Mouse (Mus musculus) telencephalon, adult 2 months (tissue): ENCODE measurements around the gene Fbxl17.

Experiments used
- DNase-seq: peaks from one replicate; pipeline ENCODE4 v3.0.0-alpha.2; 2011; ENCODE audit warnings: low read depth, low spot score

The Fbxl17 gene

GRCm38 (mm10) chr17:63328888-63329287 lies 170.9 kb downstream of the Fbxl17 start:
- DNase-seq = no peak

GRCm38 (mm10) chr17:63326227-63326626 lies 173.6 kb downstream of the Fbxl17 start:
- peak; percentile 31 for DNase-seq

DNA sequence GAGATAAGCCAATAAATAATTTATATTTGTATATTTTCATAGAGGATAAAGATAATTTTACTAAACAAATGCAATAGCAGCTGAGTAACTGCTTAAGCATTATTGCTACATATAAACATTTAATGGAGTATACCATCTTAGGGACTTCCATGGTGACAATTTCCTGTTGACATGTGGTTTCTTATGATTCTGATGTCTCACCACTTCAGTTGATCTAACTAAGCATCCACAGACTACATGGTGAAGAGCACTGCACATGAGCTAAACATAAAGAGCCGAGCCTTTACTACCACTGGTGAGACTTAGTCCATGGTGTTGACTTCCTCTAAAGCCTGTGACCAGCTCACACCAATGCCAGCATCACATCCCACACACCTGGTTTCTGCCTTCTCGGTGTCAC lies 175.1 kb downstream of the Fbxl17 start:
- no peak for DNase-seq

- no peak for DNase-seq
Measured at GRCm38 (mm10) chr17:63324039-63324438, 175.8 kb downstream of the Fbxl17 start.

- no peak for DNase-seq
Measured at GRCm38 (mm10) chr17:63322846-63323245, 177.0 kb downstream of the Fbxl17 start.

GRCm38 (mm10) chr17:63321290-63321689 lies 178.5 kb downstream of the Fbxl17 start:
- no peak for DNase-seq

- no peak for DNase-seq
Measured at GRCm38 (mm10) chr17:63317518-63317917, 182.3 kb downstream of the Fbxl17 start.

DNA sequence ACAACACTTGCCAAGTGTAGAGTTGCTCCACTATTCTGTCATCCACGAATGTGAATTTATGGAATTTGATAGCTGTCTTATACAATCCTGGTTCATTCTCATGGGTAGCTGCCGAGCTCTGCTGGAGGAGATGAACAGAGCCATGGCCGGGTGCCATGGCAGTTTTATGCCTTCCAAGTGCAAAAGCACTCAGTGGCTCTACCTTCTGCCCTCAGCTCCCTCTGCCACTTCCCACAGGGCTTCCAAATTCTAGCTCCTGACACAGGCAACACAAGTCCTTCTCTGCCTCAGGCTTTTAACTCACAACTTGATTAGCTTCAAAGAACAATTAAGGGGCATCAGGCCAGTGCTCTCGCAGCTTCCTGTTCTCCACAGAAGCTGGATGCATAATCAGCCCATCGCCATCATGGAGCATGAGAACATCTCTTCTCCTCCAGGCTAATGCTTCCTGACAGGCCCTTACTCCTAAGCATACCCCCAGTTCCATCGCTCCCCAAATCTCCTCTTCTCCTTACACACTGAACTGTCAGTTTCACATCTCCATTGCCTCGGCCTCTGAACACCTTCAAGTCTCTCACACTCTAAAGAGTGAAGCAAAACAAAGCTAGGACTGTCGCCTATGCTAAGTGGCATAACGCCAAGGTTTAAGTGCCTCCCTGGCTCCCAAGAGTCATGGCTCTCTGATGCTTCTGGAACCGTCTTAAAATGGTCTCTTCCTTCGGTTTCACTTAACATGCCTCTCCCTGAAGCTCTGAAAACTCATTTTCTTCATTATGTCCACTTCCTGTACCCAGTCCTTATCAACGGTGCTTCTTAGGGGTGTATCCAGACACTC lies 184.0 kb downstream of the Fbxl17 start:
- no peak for DNase-seq

DNA sequence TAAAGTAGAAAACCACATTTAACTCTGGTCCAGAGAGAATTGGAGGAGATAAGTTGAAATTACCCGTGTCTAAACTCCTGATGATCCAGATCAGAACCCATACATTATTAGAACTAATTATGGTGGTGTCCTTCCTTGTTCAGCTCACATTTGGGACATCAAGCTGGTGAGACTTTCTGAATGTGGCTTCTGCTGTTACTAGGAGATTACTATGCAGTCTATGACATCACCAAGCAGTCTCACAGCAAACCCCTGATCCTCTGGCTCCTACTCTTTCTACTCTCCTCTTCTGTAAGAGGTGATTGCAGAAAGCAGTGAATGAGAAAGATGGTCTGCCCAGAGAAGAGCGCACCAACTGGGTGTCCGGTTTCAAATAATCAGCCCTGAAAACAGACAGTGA lies 187.0 kb downstream of the Fbxl17 start:
- DNase-seq = no peak

GRCm38 (mm10) chr17:63312330-63312729 lies 187.5 kb downstream of the Fbxl17 start:
- DNase-seq = no peak

DNA sequence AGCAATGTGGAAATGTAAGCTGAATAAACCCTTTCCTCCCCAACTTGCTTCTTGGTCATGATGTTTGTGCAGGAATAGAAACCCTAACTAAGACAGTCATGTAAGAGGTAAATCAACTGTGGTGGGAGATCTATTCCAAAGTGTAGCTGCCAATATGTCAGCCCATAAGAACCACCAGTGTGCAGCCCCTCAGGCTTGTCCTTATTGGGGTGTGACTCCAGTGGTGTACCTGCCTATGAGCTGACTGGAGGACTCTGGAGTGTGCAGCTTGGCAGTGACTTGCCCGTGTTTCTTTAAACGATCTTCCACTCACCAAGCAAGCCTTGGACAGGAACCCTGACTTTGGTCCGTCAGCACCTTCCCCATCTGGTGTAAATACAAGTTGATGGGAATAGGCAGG lies 188.2 kb downstream of the Fbxl17 start:
- no peak for DNase-seq

- DNase-seq = no peak
Measured at GRCm38 (mm10) chr17:63310021-63310420, 189.8 kb downstream of the Fbxl17 start.

DNA sequence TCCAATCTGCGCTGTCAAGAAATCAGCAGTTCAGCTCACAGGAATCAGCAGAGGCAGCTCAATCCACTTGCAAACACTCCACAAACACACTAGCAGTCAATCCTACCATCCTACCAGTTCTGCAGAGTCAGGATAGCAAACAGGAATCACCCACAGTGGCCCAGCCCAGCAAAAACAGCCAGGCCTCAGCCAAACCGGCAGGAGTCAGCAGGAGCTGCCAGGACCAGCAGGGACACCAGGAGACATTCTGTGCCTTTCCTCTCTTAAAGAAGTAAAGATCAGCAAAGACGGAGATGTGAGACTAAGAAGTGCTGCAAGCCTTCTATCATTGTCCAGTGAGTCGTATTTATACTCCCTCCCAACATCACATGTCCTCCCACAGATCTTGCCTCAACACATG lies 196.0 kb downstream of the Fbxl17 start:
- DNase-seq = no peak

- no peak for DNase-seq
Measured at GRCm38 (mm10) chr17:63301822-63302393, 197.9 kb downstream of the Fbxl17 start.

GRCm38 (mm10) chr17:63295471-63295870 lies 204.3 kb downstream of the Fbxl17 start:
- DNase-seq = no peak

- DNase-seq = no peak
Measured at GRCm38 (mm10) chr17:63294961-63295360, 204.9 kb downstream of the Fbxl17 start.

DNA sequence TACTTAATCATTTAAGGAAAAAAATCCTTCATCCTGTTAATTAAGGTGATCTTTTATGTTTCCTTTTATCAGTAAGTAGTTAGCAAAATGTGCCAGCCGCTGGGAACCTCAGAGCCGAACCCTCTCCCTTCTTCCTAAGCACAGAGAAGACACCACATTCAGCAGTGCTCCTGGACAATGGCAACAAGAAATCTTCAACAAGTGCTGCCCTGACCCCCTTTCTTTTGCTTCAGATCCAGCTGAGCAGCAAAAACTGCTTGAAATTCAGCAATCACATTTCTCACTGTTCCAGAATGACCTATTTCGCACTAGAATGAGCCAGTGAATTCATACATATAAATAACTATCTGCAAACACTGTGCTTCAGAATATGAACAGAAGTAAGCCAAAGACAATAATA lies 205.8 kb downstream of the Fbxl17 start:
- no peak for DNase-seq

- no peak for DNase-seq
Measured at GRCm38 (mm10) chr17:63289317-63289913, 210.4 kb downstream of the Fbxl17 start.

DNA sequence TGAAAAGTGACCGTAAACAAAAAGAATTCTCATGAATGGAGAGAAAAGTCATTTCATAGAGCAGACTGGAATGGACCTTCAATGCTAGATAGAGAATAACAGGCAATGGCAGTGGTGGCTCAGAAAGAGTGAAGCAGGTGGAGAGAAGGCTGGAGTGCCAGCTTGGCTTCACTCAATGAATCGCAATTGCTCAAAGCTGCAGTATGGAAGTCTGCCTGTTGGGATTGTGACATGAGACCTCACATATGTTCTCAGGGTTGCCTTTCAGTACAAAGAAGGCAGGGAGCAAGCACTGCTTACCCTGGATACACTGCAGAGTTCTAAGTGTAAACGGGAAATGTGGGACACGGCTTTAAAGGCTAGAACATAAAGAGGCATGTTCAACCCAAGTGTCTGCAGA lies 211.0 kb downstream of the Fbxl17 start:
- DNase-seq = no peak

GRCm38 (mm10) chr17:63287413-63287812 lies 212.4 kb downstream of the Fbxl17 start:
- DNase-seq = no peak

DNA sequence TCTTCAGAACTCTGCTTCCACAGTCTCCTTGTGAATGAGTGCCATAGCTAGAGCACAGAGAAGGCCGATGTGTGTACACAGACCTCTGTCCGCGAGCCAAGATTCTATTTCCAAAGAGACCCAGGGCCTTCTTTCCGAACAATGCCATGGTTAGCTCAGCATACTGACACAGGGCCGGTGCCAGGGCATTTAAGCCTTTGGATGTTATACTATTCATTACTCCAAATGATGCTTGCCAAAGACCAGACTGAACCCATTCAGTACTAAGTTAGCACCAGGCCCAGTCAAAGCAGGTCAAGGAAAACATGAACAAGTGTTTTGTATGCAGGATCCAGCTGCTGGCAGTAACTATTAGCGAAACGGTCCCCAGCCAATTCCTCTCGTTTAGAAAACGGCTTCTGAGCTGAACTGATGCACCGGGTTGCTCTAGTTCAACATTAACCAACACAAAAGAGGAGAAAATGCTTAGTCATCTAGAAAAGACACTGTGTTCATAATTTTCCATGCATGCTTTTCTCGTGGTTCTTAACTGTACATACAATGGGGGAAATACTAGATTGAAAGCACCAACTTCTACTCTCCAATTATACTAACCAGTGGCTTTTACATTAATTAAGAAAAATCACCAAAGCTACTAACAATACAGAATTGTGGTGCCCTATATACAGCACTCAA lies 214.4 kb downstream of the Fbxl17 start:
- DNase-seq = peak; percentile 43

- no peak for DNase-seq
Measured at GRCm38 (mm10) chr17:63284074-63284473, 215.7 kb downstream of the Fbxl17 start.
